Mouse (Mus musculus): ENCODE measurements around the gene Itga7.
A peak's percentile ranks its signal among the peaks of the same experiment; 100 is the strongest.

Itga7 gene

GRCm38 (mm10) chr10:128911430-128911829, 22.2 kb upstream of the Itga7 start:
- DNase-seq (ENCODE audit: low read depth, low spot score): no peak

DNA sequence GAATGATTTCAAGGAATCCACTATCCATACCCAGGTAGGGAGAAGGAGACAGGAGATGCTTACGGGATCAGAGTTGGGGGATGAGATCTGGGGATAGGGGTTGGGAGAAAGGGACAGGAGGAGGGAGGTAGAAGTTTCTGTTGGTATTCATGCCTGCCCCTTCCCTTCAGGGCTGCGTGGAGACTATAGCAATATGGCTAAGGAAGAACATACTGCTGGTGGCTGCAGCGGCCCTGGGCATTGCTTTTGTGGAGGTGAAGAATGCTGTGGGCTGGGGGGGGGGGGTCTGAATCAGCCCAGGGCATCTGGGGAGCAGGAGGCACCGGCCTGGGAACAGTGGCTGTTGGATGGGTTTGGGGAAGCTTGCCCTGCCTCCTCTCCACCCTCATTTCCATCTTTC, 21.4 kb upstream of the Itga7 start:
- DNase-seq (ENCODE audit: low read depth, low spot score): no peak

- no peak for DNase-seq (ENCODE audit: low read depth, low spot score)
Measured at GRCm38 (mm10) chr10:128912791-128913190, 20.8 kb upstream of the Itga7 start.

DNA sequence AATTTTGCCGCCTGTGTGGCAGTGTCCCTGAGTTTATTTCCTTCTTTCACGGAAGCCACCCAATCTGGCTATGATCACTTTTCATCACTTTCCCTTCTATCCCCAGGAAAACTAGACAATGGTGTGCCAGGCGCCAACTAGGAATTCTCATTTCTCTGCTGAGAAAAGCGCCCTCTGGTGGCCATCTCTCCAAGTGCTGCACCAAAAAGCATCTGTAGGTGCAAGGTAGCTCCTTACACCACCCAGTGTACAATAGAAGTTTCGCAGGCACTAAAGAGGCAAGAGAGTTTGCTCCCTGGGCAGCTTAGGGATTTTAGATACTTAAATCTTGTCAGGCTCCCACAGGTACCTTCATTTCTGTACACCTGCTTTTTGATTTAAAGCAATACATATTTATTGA, 20.4 kb upstream of the Itga7 start:
- peak; percentile 74 for DNase-seq (ENCODE audit: low read depth, low spot score)

DNA sequence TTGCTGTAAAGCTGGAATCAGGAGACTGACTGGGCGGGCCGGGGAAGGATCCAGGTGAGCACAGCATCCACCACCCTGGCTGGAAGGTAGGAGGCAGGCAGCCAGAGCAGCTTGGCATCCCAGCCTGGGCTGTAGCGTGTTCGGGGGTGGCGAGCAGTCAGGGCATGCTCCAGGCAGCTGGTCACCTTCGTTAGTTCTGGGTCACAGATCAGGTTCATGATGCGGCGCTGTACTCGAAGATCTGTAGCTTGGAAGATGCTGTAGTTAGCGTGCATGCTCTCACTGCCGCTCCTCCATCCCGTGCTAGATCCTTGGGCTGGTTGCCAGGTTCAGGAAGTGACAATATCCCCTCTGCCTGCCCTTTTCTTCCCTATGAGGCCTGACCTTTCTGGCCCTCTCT, 19.9 kb upstream of the Itga7 start:
- DNase-seq (ENCODE audit: low read depth, low spot score): no peak

- no peak for DNase-seq (ENCODE audit: low read depth, low spot score)
Measured at GRCm38 (mm10) chr10:128915550-128915949, 18.1 kb upstream of the Itga7 start.

DNA sequence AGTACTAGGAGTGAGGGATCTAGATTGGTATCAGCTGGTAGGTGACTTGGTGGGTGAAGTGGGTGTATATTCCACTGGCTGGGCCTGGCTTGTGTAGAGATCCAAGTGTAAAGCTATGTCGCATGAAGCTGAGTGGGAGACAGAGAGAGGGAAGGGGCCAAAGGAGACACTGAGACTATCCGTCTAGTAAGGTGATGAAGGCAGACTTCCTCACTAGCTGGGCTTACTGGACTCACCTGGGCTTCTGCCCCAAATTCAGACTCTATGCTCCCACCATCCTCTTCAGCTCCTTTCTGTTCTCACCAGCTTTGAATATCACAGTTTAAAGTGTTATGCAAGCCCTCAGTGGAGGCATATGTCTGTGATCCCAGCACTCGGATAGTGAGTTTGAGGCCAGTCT, 17.0 kb upstream of the Itga7 start:
- DNase-seq (ENCODE audit: low read depth, low spot score): no peak

DNA sequence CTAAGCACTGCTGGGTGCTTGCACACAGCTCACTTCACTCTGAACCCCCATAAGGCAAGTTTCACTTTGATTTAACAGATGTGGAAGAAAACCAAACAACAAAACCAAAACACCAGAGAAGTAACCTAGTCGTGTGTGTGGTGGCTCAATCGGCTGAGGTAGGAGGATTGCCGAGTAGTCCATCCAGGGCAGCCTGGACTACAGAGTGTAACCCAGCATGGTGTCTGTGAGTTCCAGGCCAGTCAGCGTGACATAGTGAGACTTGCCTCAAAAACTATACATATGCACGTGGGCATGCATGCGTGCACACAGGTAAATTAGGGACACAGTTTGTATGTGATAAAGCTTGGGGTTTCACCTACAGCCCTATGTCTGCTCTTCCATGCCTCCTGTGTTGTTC, 16.2 kb upstream of the Itga7 start:
- no peak for DNase-seq (ENCODE audit: low read depth, low spot score)

DNA sequence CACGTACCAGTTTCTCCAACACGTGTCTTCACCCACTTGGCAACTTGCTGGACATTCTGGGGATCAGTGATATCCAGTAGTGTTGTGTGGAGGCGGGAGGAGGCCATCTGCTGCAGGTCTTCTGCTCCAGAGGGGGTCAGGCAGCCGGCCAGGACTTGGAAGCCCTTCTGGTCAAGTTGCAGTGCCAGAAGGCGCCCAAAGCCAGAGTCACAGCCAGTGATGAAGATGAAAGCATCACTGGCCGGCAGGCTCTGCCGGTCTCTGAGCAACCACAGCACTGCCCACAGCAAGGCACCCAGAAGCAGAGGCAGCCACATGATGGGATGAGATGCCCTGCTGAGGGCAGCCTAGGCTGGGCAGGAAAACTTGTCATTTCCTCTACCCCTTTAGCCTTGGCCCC, 15.4 kb upstream of the Itga7 start:
- no peak for DNase-seq (ENCODE audit: low read depth, low spot score)

- DNase-seq (ENCODE audit: low read depth, low spot score): no peak
Measured at GRCm38 (mm10) chr10:128919203-128919631, 14.4 kb upstream of the Itga7 start.

DNA sequence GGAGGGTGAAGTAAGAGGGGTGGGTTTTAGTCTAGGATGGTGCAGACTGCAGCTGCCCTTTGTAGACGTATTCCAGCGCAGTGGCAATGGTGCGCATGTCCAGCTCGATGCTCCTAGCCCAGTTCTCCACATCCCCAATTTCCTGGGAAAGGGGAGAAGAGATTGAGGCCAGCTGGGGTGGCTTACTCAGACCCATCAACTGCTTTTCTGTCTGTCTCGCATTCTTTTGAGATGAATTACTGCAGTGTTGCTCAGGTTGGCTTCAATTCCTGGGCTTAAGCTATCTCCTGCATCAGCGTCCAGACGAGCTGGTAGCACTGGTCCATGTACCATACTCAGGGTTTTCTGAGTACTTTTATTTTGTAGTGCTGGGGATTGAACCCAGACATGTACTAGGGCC, 13.7 kb upstream of the Itga7 start:
- no peak for DNase-seq (ENCODE audit: low read depth, low spot score)

DNA sequence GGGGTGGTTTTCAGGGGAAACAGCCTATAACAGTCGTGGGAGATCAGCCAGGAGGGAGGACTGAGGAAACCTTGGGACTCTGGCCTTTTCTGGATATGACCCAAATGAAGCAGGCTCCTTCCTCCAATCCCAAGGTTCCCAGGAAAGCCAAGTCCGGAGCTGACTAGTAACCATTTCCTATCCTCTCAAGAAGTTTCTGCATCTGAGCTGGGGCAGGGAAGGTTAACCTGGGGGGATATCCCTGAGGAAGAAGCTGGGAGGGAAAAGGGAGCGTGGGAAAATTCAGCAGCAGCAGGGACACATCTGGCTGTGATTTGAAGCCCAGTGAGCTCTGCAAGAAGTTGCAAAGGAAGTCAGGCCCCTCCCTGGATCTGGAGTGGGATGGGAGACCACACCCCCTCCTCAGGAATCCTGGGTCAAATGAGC, 12.9 kb upstream of the Itga7 start:
- DNase-seq (ENCODE audit: low read depth, low spot score): no peak

DNA sequence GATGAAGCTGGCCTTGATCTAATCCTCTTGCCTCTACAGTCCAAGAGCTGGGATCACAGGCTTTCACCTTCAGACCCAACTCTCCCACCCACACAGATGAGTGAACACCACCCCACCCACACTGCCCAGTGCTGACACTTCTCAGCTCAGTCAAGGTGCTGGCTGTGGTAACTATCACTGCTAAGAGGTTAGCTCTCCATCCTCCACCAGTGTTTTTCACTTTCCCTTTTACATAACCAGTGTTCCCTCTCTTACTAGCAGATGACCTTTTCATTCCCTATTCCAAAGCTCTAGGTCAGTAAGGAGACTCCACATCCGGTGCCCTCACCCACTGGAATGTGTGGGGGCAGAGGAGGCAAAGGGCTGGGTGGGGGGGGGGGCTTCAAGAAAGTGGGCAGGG, 12.4 kb upstream of the Itga7 start:
- no peak for DNase-seq (ENCODE audit: low read depth, low spot score)

GRCm38 (mm10) chr10:128921883-128922821, 11.5 kb upstream of the Itga7 start:
- no peak for DNase-seq (ENCODE audit: low read depth, low spot score)

- no peak for DNase-seq (ENCODE audit: low read depth, low spot score)
Measured at GRCm38 (mm10) chr10:128922822-128923012, 10.9 kb upstream of the Itga7 start, which contains the start of gene Rdh5. Gene Rdh5, minus strand, starts transcription at chr10:128922888.

GRCm38 (mm10) chr10:128923013-128923691, 10.5 kb upstream of the Itga7 start:
- DNase-seq (ENCODE audit: low read depth, low spot score): peak; percentile 99

DNA sequence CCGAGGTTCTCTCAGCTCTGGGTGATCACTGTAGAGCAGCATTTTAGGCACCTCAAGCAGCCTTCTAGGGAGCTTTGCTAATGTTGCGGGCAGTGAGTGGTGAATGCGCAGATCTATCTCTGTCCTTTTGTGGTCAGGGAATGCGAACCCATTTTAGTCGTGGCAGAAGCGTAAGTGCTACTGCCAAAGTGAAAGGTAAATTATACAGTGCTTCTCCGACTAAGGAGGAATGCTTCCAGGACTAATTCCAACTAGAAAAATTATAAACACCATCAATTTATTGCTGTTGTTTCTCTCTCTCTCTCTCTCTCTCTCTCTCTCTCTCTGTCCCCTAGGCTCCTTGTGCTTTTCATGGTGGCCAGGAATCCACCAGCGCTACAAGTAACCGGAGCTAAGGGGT, 9.7 kb upstream of the Itga7 start, which contains the start of gene Bloc1s1:
TSS of gene Bloc1s1 (minus strand) at position 101 of the 400 bp plus-strand sequence.
- no peak for DNase-seq (ENCODE audit: low read depth, low spot score)

- no peak for DNase-seq (ENCODE audit: low read depth, low spot score)
Measured at GRCm38 (mm10) chr10:128928356-128928755, 5.3 kb upstream of the Itga7 start.

GRCm38 (mm10) chr10:128929638-128930378, 3.8 kb upstream of the Itga7 start:
- DNase-seq (ENCODE audit: low read depth, low spot score): no peak

- peak; percentile 86 for DNase-seq (ENCODE audit: low read depth, low spot score)
Measured at GRCm38 (mm10) chr10:128931441-128931840, 2.2 kb upstream of the Itga7 start.

DNA sequence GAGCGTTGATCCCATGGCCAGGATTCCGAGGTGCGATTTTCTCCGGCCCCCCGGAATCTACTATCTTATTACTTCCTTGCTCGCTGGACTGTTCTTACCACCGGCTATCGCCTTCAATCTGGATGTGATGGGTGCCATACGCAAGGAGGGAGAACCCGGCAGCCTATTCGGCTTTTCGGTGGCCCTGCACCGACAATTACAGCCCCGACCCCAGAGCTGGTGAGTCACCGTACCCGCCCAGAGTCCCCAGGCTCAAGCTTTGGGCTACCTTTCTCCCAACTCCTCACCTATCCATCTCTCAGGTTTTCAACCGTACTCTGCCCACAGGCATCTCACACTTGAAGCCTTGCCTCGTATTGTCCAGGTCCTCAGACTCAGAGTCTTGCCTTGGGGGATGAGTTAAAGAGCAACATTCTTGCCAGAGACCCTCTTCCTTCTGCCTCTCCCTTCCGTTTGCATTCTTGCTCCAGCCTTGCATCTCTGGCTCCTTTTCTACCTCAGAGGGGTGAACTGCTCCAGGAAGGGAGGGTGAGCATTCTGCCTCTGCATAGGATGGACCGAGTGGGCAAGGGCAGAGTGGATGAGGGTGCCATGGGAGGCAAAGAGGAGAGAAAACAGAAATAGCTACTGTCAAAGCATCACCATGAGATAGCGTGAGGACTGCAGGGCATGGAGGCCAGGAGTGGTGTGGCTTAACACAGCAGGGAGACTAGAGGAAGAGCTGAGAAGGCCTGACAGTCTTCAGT, 531 bp downstream of the Itga7 start:
- DNase-seq (ENCODE audit: low read depth, low spot score): no peak
